Mouse (Mus musculus): ENCODE data around the gene Gm4175. TPM values are rescaled to one million over a fixed set of nuclear protein-coding genes. Genes with fewer than 3 reads are reported as not detected.

Gm4175 gene
- not detected for polyA plus RNA-seq (2014; fragmentation: Illumina TruSeq; extraction: RNeasy Lipid Tissue Mini Kit (QIAGEN cat#74804); ENCODE audit: low read depth, low replicate concordance)

DNA sequence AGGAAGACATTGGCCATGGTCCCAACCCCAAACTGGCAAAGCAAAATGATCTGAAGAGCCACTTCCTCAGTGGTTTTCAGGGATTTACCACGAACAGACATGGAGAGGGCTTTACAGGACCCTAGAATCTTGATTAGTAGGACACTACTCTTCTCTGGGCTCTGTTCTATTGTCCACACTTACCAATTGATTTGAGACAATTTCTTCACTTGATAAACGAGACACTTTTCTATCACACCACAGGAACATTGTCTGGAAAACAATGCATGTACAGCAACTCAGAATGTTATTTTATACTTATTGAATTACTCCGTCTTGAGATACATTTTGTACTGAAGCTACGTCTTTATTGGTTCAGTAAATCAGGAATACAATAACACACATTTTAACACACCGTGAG is at the start of gene Gm4175:
TSS of gene Gm4175 (minus strand) at position 101 of the 400 bp plus-strand sequence.

GRCm38 (mm10) chr7:21796628-21797027 is 35.4 kb upstream of the Gm4175 start, which contains the start of gene Gm4177:
Gm4177 (minus strand) TSS chr7:21796728.

Other genes starting within 250 kb of the Gm4175 start
- gene Vmn1r130, start 249.7 kb downstream of the Gm4175 start, polyA plus RNA-seq (2014; fragmentation: Illumina TruSeq; extraction: RNeasy Lipid Tissue Mini Kit (QIAGEN cat#74804); ENCODE audit: low read depth, low replicate concordance), result not detected
- not detected for gene Vmn1r131, start 215.4 kb downstream of the Gm4175 start, polyA plus RNA-seq (2014; fragmentation: Illumina TruSeq; extraction: RNeasy Lipid Tissue Mini Kit (QIAGEN cat#74804); ENCODE audit: low read depth, low replicate concordance)
- not detected for gene Vmn1r132, start 147.4 kb downstream of the Gm4175 start, polyA plus RNA-seq (2014; fragmentation: Illumina TruSeq; extraction: RNeasy Lipid Tissue Mini Kit (QIAGEN cat#74804); ENCODE audit: low read depth, low replicate concordance)
- gene Gm4177, start 35.3 kb upstream of the Gm4175 start, polyA plus RNA-seq (2014; fragmentation: Illumina TruSeq; extraction: RNeasy Lipid Tissue Mini Kit (QIAGEN cat#74804); ENCODE audit: low read depth, low replicate concordance), result not detected
- not detected for gene Vmn1r135, start 70.9 kb upstream of the Gm4175 start, polyA plus RNA-seq (2014; fragmentation: Illumina TruSeq; extraction: RNeasy Lipid Tissue Mini Kit (QIAGEN cat#74804); ENCODE audit: low read depth, low replicate concordance)
- gene Gm5725, start 82.8 kb upstream of the Gm4175 start, polyA plus RNA-seq (2014; fragmentation: Illumina TruSeq; extraction: RNeasy Lipid Tissue Mini Kit (QIAGEN cat#74804); ENCODE audit: low read depth, low replicate concordance), result not detected
- gene Gm5891, start 159.8 kb upstream of the Gm4175 start, polyA plus RNA-seq (2014; fragmentation: Illumina TruSeq; extraction: RNeasy Lipid Tissue Mini Kit (QIAGEN cat#74804); ENCODE audit: low read depth, low replicate concordance), result not detected
- gene Vmn1r137, start 233.1 kb upstream of the Gm4175 start, polyA plus RNA-seq (2014; fragmentation: Illumina TruSeq; extraction: RNeasy Lipid Tissue Mini Kit (QIAGEN cat#74804); ENCODE audit: low read depth, low replicate concordance), result not detected